Mouse (Mus musculus): ENCODE measurements around the gene Foxp2.
A peak's percentile ranks its signal among the peaks of the same experiment; 100 is the strongest.

Foxp2 gene

GRCm38 (mm10) chr6:15370827-15371226 is 469.7 kb downstream of the Foxp2 start:
- DNase-seq (ENCODE audit: low spot score): no peak

GRCm38 (mm10) chr6:15373621-15374020 is 472.5 kb downstream of the Foxp2 start:
- DNase-seq (ENCODE audit: low spot score): no peak

- no peak for DNase-seq (ENCODE audit: low spot score)
Measured at GRCm38 (mm10) chr6:15378261-15378660, 477.1 kb downstream of the Foxp2 start.

GRCm38 (mm10) chr6:15396462-15396861 is 495.3 kb downstream of the Foxp2 start:
- no peak for DNase-seq (ENCODE audit: low spot score)

GRCm38 (mm10) chr6:15397485-15397884 is 496.3 kb downstream of the Foxp2 start:
- DNase-seq (ENCODE audit: low spot score): no peak

- DNase-seq (ENCODE audit: low spot score): no peak
Measured at GRCm38 (mm10) chr6:15401138-15401537, 500.0 kb downstream of the Foxp2 start.

- no peak for DNase-seq (ENCODE audit: low spot score)
Measured at GRCm38 (mm10) chr6:15402026-15402425, 500.9 kb downstream of the Foxp2 start.

- peak; percentile 16 for DNase-seq (ENCODE audit: low spot score)
Measured at GRCm38 (mm10) chr6:15415099-15415498, 514.0 kb downstream of the Foxp2 start.

GRCm38 (mm10) chr6:15459701-15460100 is 558.6 kb downstream of the Foxp2 start:
- DNase-seq (ENCODE audit: low spot score): no peak

- DNase-seq (ENCODE audit: low spot score): no peak
Measured at GRCm38 (mm10) chr6:15463390-15463789, 562.2 kb downstream of the Foxp2 start.

GRCm38 (mm10) chr6:15465471-15465870 is 564.3 kb downstream of the Foxp2 start:
- DNase-seq (ENCODE audit: low spot score): no peak

GRCm38 (mm10) chr6:15466634-15467033 is 565.5 kb downstream of the Foxp2 start:
- DNase-seq (ENCODE audit: low spot score): no peak

- DNase-seq (ENCODE audit: low spot score): no peak
Measured at GRCm38 (mm10) chr6:15486909-15487308, 585.8 kb downstream of the Foxp2 start.

Data from layer of hippocampus, adult 11-12 months (tissue).